In the genomic region with DNA sequence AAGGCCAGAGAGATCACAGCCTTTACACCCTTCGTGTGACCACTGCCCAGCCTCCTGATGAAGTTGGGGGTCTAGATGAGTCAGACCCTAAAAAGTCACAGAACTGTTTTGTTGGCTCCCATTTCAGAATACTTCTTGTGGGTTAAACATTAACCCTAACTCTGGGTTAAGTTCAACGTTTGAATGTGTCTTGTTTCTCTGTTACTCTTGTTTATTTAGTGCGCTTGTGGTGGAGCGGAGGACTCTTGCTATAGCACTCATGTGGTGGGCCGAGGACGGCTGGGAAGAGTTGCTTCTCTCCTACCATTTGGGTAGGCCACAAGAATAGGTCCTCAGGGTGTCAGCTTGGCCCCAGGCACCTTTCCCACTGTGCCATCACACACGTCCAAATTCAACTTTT, we compare ENCODE assay signal across 10 mouse cellular contexts. TPM values are rescaled to one million over a fixed set of nuclear protein-coding genes. Genes with fewer than 3 reads are reported as not detected.
DNase-seq lines count a peak whose midpoint lies in the region; ATAC-seq and TF ChIP-seq lines count a peak whose summit lies in the region.
"Had no signal": no experiment of that assay in that cellular context is flagged by ENCODE, and none has a peak within 500 bp of the region (broad histone marks: within the 10 kb centered on the region; RNA-seq: fewer than 3 reads in every experiment).

No protein-coding gene starts in this region.

- H3K27me3 ChIP-seq in heart, embryonic 14.5 days (ENCODE audit: control insufficient read depth, insufficient read depth, low read length): peaks cover 6% of the 10 kb centered on the region; the same call in 1 of the 2 replicates
- H3K27me3 ChIP-seq in midbrain, embryonic 10.5 days (ENCODE audit: low read depth, poor library complexity, severe bottlenecking): peaks cover 19% of the 10 kb centered on the region
- no peaks in the 10 kb centered on the region for H3K27me3 ChIP-seq in midbrain, postnatal 0 days (ENCODE audit: insufficient read depth, low read length)
- H3K27me3 ChIP-seq in stomach, embryonic 16.5 days (ENCODE audit: control insufficient read depth, insufficient read depth, low read length): no peaks in the 10 kb centered on the region

- peak overlapping the region; percentile 55 to 78 for H3K27ac ChIP-seq in heart, embryonic 14.5 days (replicated peaks in 1 of 2; ENCODE audit: control insufficient read depth in 1 of 2, insufficient read depth in 1 of 2, low read depth in 2 of 2, low read length in 2 of 2)
- peak overlapping the region; percentile 69; the same call in 1 of the 2 replicates for H3K27ac ChIP-seq in midbrain, embryonic 10.5 days (replicated peaks)
- H3K27ac ChIP-seq in midbrain, postnatal 0 days (ENCODE audit: low read depth, low read length): no peak overlapping the region
- peak overlapping the region; percentile 87 for H3K27ac ChIP-seq in stomach, embryonic 16.5 days (ENCODE audit: low read length)

- no peak overlapping the region for H3K4me3 ChIP-seq in heart, embryonic 14.5 days (ENCODE audit: control insufficient read depth in 1 of 2, insufficient read depth in 1 of 2, low read depth in 1 of 2, low read length in 2 of 2)
- no peak overlapping the region for H3K4me3 ChIP-seq in midbrain, embryonic 10.5 days
- no peak overlapping the region for H3K4me3 ChIP-seq in midbrain, postnatal 0 days (ENCODE audit: low read depth, low read length)
- H3K4me3 ChIP-seq in stomach, embryonic 16.5 days (replicated peaks; ENCODE audit: low read length): no peak overlapping the region

- no peaks in the 10 kb centered on the region for H3K9me3 ChIP-seq in heart, embryonic 14.5 days (ENCODE audit: control insufficient read depth, low read length)
- no peaks in the 10 kb centered on the region for H3K9me3 ChIP-seq in midbrain, embryonic 10.5 days (replicated peaks)
- no peaks in the 10 kb centered on the region for H3K9me3 ChIP-seq in midbrain, postnatal 0 days (ENCODE audit: low read length)
- H3K9me3 ChIP-seq in stomach, embryonic 16.5 days (replicated peaks; ENCODE audit: control insufficient read depth, low read length): no peaks in the 10 kb centered on the region

- H3K9ac ChIP-seq in heart, embryonic 14.5 days (ENCODE audit: low read length): no peak overlapping the region
- H3K9ac ChIP-seq in midbrain, postnatal 0 days (replicated peaks; ENCODE audit: low read length, poor library complexity, severe bottlenecking): no peak overlapping the region
- H3K9ac ChIP-seq in stomach, embryonic 16.5 days (ENCODE audit: low read length): no peak overlapping the region

- H3K4me1 ChIP-seq in heart, embryonic 14.5 days (ENCODE audit: control insufficient read depth in 2 of 2, insufficient read depth in 2 of 2, low read length in 2 of 2): peaks cover 32 to 33% of the 10 kb centered on the region in 2 experiments
- H3K4me1 ChIP-seq in midbrain, embryonic 10.5 days: peaks cover 72% of the 10 kb centered on the region
- peaks cover 5% of the 10 kb centered on the region; the same call in 1 of the 2 replicates for H3K4me1 ChIP-seq in midbrain, postnatal 0 days (ENCODE audit: insufficient read depth, low read length)
- peaks cover 55% of the 10 kb centered on the region for H3K4me1 ChIP-seq in stomach, embryonic 16.5 days (ENCODE audit: control insufficient read depth, insufficient read depth, low read length)

- WGBS in heart, embryonic 14.5 days: 78% methylated on average over 7 of the region's 7 CpGs
- 84% methylated on average over 7 of the region's 7 CpGs for WGBS in midbrain, embryonic 10.5 days
- WGBS in midbrain, postnatal 0 days: 88% methylated on average over 7 of the region's 7 CpGs
- WGBS in stomach, embryonic 16.5 days: 65% methylated on average over 7 of the region's 7 CpGs

- no peak for DNase-seq in heart, postnatal 4 days
- no peak for DNase-seq in midbrain, embryonic 10.5 days (ENCODE audit: low spot score)
- DNase-seq in midbrain, postnatal 0 days (ENCODE audit: low spot score): no peak
- peak; percentile 17 for DNase-seq in kidney, postnatal 10 days
- DNase-seq in urinary bladder, postnatal 36 days (ENCODE audit: low spot score in 2 of 2): no peak
- no peak for DNase-seq in cerebellum, postnatal 10 days
- DNase-seq: cerebellum, postnatal 14 days had no signal

- no peak overlapping the region for H3K4me2 ChIP-seq in heart, embryonic 14.5 days (ENCODE audit: low read length)
- no peak overlapping the region for H3K4me2 ChIP-seq in midbrain, postnatal 0 days (ENCODE audit: low read depth, low read length, poor library complexity, severe bottlenecking)
- no peak overlapping the region for H3K4me2 ChIP-seq in stomach, embryonic 16.5 days (ENCODE audit: low read depth, low read length)

- no peak for TF ChIP-seq CTCF in midbrain, postnatal 0 days (IDR thresholded peaks at IDR 0.05)

- no peak for ATAC-seq in heart, embryonic 14.5 days (ENCODE audit: insufficient number of reproducible peaks, insufficient read depth, low FRiP score, low read depth)
- no peak for ATAC-seq in midbrain, postnatal 0 days (ENCODE audit: low FRiP score)
- ATAC-seq in stomach, embryonic 16.5 days (ENCODE audit: insufficient read depth, low FRiP score): no peak

- no peaks in the 10 kb centered on the region for H3K36me3 ChIP-seq in heart, embryonic 14.5 days (ENCODE audit: control insufficient read depth, insufficient read depth, low read length)
- no peaks in the 10 kb centered on the region for H3K36me3 ChIP-seq in midbrain, embryonic 10.5 days
- no peaks in the 10 kb centered on the region for H3K36me3 ChIP-seq in midbrain, postnatal 0 days (ENCODE audit: insufficient read depth, low read length)
- no peaks in the 10 kb centered on the region for H3K36me3 ChIP-seq in stomach, embryonic 16.5 days (ENCODE audit: control insufficient read depth, insufficient read depth, low read length)

RNA-seq across cellular contexts. Expression of a gene that starts 7.5 kb away (rescaled TPM):
- polyA plus RNA-seq in heart, embryonic 14.5 days (2014; fragmentation: Nextera tagmentation; extraction: Ambion mirVana): 56.8 and 61.1 TPM in 2 replicates
- total RNA-seq in heart, postnatal 4 days (2021): 10 to 100 TPM; 71.8 to 76.6 TPM
- 70.2 and 86.2 TPM in 2 replicates for polyA plus RNA-seq in midbrain, embryonic 10.5 days (2016; fragmentation: Nextera tagmentation; extraction: Ambion mirVana)
- total RNA-seq in midbrain, postnatal 0 days (2014; rRNA removed): 69.6 and 71.7 TPM in 2 replicates
- 52.6 and 58.3 TPM in 2 replicates for polyA plus RNA-seq in midbrain, postnatal 0 days (2015; fragmentation: Nextera tagmentation; extraction: Ambion mirVana)
- 125 and 145 TPM in 2 replicates for polyA plus RNA-seq in stomach, embryonic 16.5 days (2015; fragmentation: Nextera tagmentation; extraction: Ambion mirVana)

RNA-seq across cellular contexts. Expression of a gene that starts 25.4 kb away (rescaled TPM):
- 18.5 and 18.6 TPM in 2 replicates for polyA plus RNA-seq in heart, embryonic 14.5 days (2014; fragmentation: Nextera tagmentation; extraction: Ambion mirVana)
- total RNA-seq in heart, postnatal 4 days (2021): 10 to 100 TPM; 13.7 to 15.1 TPM
- 4.2 and 4.6 TPM in 2 replicates for polyA plus RNA-seq in midbrain, embryonic 10.5 days (2016; fragmentation: Nextera tagmentation; extraction: Ambion mirVana)
- total RNA-seq in midbrain, postnatal 0 days (2014; rRNA removed): 2.0 and 6.8 TPM in 2 replicates
- polyA plus RNA-seq in midbrain, postnatal 0 days (2015; fragmentation: Nextera tagmentation; extraction: Ambion mirVana): 3.3 and 4.5 TPM in 2 replicates
- polyA plus RNA-seq in stomach, embryonic 16.5 days (2015; fragmentation: Nextera tagmentation; extraction: Ambion mirVana): 21.3 and 23.9 TPM in 2 replicates
- total RNA-seq: neutrophil, adult 5-6 weeks had no signal

RNA-seq across cellular contexts. Expression of a gene that starts 41.8 kb away (rescaled TPM):
- polyA plus RNA-seq in heart, embryonic 14.5 days (2014; fragmentation: Nextera tagmentation; extraction: Ambion mirVana): 20.8 and 25.6 TPM in 2 replicates
- total RNA-seq in heart, postnatal 4 days (2021): 10 to 100 TPM; 19.9 to 20.2 TPM
- 42.9 and 45.3 TPM in 2 replicates for polyA plus RNA-seq in midbrain, embryonic 10.5 days (2016; fragmentation: Nextera tagmentation; extraction: Ambion mirVana)
- total RNA-seq in midbrain, postnatal 0 days (2014; rRNA removed): 14.5 and 21.8 TPM in 2 replicates
- 28.0 and 28.1 TPM in 2 replicates for polyA plus RNA-seq in midbrain, postnatal 0 days (2015; fragmentation: Nextera tagmentation; extraction: Ambion mirVana)
- polyA plus RNA-seq in stomach, embryonic 16.5 days (2015; fragmentation: Nextera tagmentation; extraction: Ambion mirVana): 24.0 and 25.2 TPM in 2 replicates

RNA-seq across cellular contexts. Expression of a gene that starts 59.3 kb away (rescaled TPM):
- polyA plus RNA-seq in heart, embryonic 14.5 days (2014; fragmentation: Nextera tagmentation; extraction: Ambion mirVana): 70.6 and 74.6 TPM in 2 replicates
- total RNA-seq in heart, postnatal 4 days (2021): 10 to 100 TPM; 54.1 to 54.2 TPM
- polyA plus RNA-seq in midbrain, embryonic 10.5 days (2016; fragmentation: Nextera tagmentation; extraction: Ambion mirVana): 99.2 and 117 TPM in 2 replicates
- total RNA-seq in midbrain, postnatal 0 days (2014; rRNA removed): 166 and 173 TPM in 2 replicates
- 175 and 182 TPM in 2 replicates for polyA plus RNA-seq in midbrain, postnatal 0 days (2015; fragmentation: Nextera tagmentation; extraction: Ambion mirVana)
- 121 and 128 TPM in 2 replicates for polyA plus RNA-seq in stomach, embryonic 16.5 days (2015; fragmentation: Nextera tagmentation; extraction: Ambion mirVana)
